Mouse (Mus musculus): ENCODE measurements around the gene Olfr288. TPM values are rescaled to one million over a fixed set of nuclear protein-coding genes. Genes with fewer than 3 reads are reported as not detected.
A peak's percentile ranks its signal among the peaks of the same experiment; 100 is the strongest.

The Olfr288 gene
- total and polyA plus RNA-seq, 3 experiments = not detected

GRCm38 (mm10) chr15:98170365-98170764, 25.0 kb downstream of the Olfr288 start:
- Histone ChIP-seq H3K27me3 (ENCODE audit: control insufficient read depth, insufficient read depth, low read length) (no peaks in the 10 kb centered on the region), H3K9ac (ENCODE audit: low read depth, low read length) (no peak overlapping the region), H3K4me1 (ENCODE audit: control insufficient read depth, insufficient read depth, low read length) (no peaks in the 10 kb centered on the region), H3K4me3 (no peak overlapping the region), H3K27ac (no peak overlapping the region), H3K79me2 (replicated peaks; ENCODE audit: control insufficient read depth, insufficient read depth, low read length) (no peaks in the 10 kb centered on the region), H3K36me3 (ENCODE audit: control insufficient read depth, insufficient read depth, low read length) (no peaks in the 10 kb centered on the region)
- intact Hi-C loops (cut with DNase I) = loop anchor here (5.0 kb wide), 1 partner anchor 218 kb away; no protein-coding TSS in a partner anchor
- TF ChIP-seq EP300 (IDR thresholded peaks at IDR 0.05; ENCODE audit: insufficient read depth, low read depth, low read length) (no peak), CTCF (IDR thresholded peaks at IDR 0.05) (0 out of 2 replicates have a peak, but pooled peaks have one; percentile 17)
- DNase-seq = no peak
- 22% methylated on average over 7 of the region's 7 CpGs for WGBS

GRCm38 (mm10) chr15:98168622-98169004, 26.7 kb downstream of the Olfr288 start:
- TF ChIP-seq CTCF (IDR thresholded peaks at IDR 0.05) = no peak
- H3K36me3 ChIP-seq (ENCODE audit: control insufficient read depth, insufficient read depth, low read length) = no peaks in the 10 kb centered on the region
- H3K79me2 ChIP-seq (replicated peaks; ENCODE audit: control insufficient read depth, insufficient read depth, low read length) = no peaks in the 10 kb centered on the region
- H3K4me1 ChIP-seq (ENCODE audit: control insufficient read depth, insufficient read depth, low read length) = no peaks in the 10 kb centered on the region
- intact Hi-C loops (cut with DNase I) = no loop called here
- H3K4me3 ChIP-seq = no peak overlapping the region; the same call in 1 of the 2 replicates
- no peaks in the 10 kb centered on the region for H3K27me3 ChIP-seq (ENCODE audit: control insufficient read depth, insufficient read depth, low read length)
- no peak overlapping the region for H3K9ac ChIP-seq (ENCODE audit: low read depth, low read length)
- H3K27ac ChIP-seq = no peak overlapping the region
- no peak for DNase-seq
- 29% methylated on average over 19 of the region's 19 CpGs for WGBS

DNA sequence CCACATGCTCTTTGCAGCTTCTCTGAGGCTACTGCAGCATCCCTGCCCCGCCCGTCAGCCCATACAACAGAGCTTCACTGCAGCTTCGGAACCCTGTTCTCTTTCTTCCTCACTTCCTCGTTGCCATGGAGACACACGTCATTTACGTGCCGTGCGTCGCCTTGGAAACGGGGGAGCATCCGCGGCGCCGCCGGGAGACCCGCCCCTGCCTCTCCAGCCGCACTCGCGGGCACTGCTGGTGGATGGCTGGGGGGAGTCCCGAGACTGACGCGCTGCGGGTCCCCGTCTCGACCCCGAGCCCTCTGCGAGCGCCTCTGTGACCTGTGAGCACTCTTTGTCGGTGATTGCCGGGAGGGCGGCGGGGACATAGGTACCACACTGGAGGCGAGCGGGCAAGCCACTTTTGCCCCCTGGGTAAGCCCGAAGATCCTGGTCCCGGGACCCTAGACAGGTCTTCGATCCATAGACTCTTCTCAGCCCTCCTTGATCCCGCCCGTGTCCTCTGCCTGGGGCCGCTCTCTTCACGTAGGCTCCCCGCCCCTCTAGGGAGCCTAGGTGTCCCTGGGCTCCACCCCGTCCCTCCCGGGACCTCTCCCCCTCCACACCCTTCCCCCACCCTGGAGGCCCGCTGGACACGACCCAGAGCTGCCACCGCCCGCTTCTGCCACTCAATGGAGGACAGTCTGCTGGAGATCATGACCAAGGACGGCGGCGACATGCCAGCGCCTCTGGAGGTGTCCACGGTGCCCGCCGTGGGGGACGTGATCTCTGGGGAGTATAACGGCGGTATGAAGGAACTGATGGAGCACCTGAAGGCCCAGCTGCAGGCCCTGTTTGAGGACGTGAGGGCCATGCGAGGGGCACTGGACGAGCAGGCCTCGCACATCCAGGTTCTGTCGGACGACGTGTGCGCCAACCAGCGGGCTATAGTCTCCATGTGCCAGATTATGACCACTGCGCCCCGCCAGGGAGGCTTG, 27.4 kb downstream of the Olfr288 start:
- Histone ChIP-seq H3K27ac (no peak overlapping the region), H3K27me3 (ENCODE audit: control insufficient read depth, insufficient read depth, low read length) (no peaks in the 10 kb centered on the region), H3K36me3 (ENCODE audit: control insufficient read depth, insufficient read depth, low read length) (no peaks in the 10 kb centered on the region), H3K9ac (ENCODE audit: low read depth, low read length) (peak overlapping the region; percentile 1; the same call in 1 of the 2 replicates), H3K4me3 (peak overlapping the region; percentile 42), H3K79me2 (replicated peaks; ENCODE audit: control insufficient read depth, insufficient read depth, low read length) (no peaks in the 10 kb centered on the region), H3K4me1 (ENCODE audit: control insufficient read depth, insufficient read depth, low read length) (no peaks in the 10 kb centered on the region)
- peak; percentile 71 to 74 for DNase-seq
- TF ChIP-seq EP300 (IDR thresholded peaks at IDR 0.05; ENCODE audit: insufficient read depth, low read depth, low read length) (no peak), POLR2A (IDR thresholded peaks at IDR 0.05; ENCODE audit: insufficient read depth, low read depth, low read length) (no peak), CTCF (IDR thresholded peaks at IDR 0.05) (no peak)
- intact Hi-C loops (cut with DNase I) = no loop called here
- WGBS = 6% methylated on average over 69 of the region's 69 CpGs

GRCm38 (mm10) chr15:98166963-98167644, 28.2 kb downstream of the Olfr288 start, which contains the start of gene Ccdc184:
Gene Ccdc184 (plus strand): TSS chr15:98167158.
- Histone ChIP-seq H3K4me1 (ENCODE audit: control insufficient read depth, insufficient read depth, low read length) (no peaks in the 10 kb centered on the region), H3K27ac (no peak within 1 kb of the TSS), H3K36me3 (ENCODE audit: control insufficient read depth, insufficient read depth, low read length) (peaks cover 3% of the 10 kb centered on the region), H3K4me3 (peak within 1 kb of the TSS; percentile 42), H3K27me3 (ENCODE audit: control insufficient read depth, insufficient read depth, low read length) (no peaks in the 10 kb centered on the region), H3K79me2 (replicated peaks; ENCODE audit: control insufficient read depth, insufficient read depth, low read length) (no peaks in the 10 kb centered on the region), H3K9ac (ENCODE audit: low read depth, low read length) (peak within 1 kb of the TSS; percentile 1; the same call in 1 of the 2 replicates)
- TF ChIP-seq CTCF (IDR thresholded peaks at IDR 0.05) (no peak), EP300 (IDR thresholded peaks at IDR 0.05; ENCODE audit: insufficient read depth, low read depth, low read length) (no peak), POLR2A (IDR thresholded peaks at IDR 0.05; ENCODE audit: insufficient read depth, low read depth, low read length) (no peak)
- intact Hi-C loops (cut with DNase I) = no loop called here
- WGBS = 4% methylated on average over 18 of the region's 18 CpGs
- no peak for DNase-seq

- Histone ChIP-seq H3K36me3 (ENCODE audit: control insufficient read depth, insufficient read depth, low read length) (peaks cover 4% of the 10 kb centered on the region), H3K4me1 (ENCODE audit: control insufficient read depth, insufficient read depth, low read length) (no peaks in the 10 kb centered on the region), H3K4me3 (no peak within 1 kb of the TSS), H3K27ac (no peak within 1 kb of the TSS), H3K9ac (ENCODE audit: low read depth, low read length) (no peak within 1 kb of the TSS), H3K27me3 (ENCODE audit: control insufficient read depth, insufficient read depth, low read length) (no peaks in the 10 kb centered on the region), H3K79me2 (replicated peaks; ENCODE audit: control insufficient read depth, insufficient read depth, low read length) (no peaks in the 10 kb centered on the region)
- TF ChIP-seq POLR2A (IDR thresholded peaks at IDR 0.05; ENCODE audit: insufficient read depth, low read depth, low read length) (no peak), CTCF (IDR thresholded peaks at IDR 0.05) (no peak), EP300 (IDR thresholded peaks at IDR 0.05; ENCODE audit: insufficient read depth, low read depth, low read length) (no peak)
- intact Hi-C loops (cut with DNase I) = no loop called here
- no peak for DNase-seq
- 79% methylated on average over 5 of the region's 5 CpGs for WGBS
Measured at GRCm38 (mm10) chr15:98165525-98165924, 29.8 kb downstream of the Olfr288 start, which contains the start of gene Asb8. Gene Asb8 (minus strand): TSS chr15:98165625.
